In genomic region chr16:93938400-93938846, GRCm38 (mm10) we compare ENCODE assay signal across 8 mouse cellular contexts. TPM values are rescaled to one million over a fixed set of nuclear protein-coding genes. Genes with fewer than 3 reads are reported as not detected.
A peak's percentile ranks its signal among the peaks of the same experiment; 100 is the strongest.
DNase-seq lines count a peak whose midpoint lies in the region; ATAC-seq and TF ChIP-seq lines count a peak whose summit lies in the region.

No protein-coding gene starts in this region.

- no peak overlapping the region for H3K27ac ChIP-seq in embryonic fibroblast, embryonic 13.5 days (ENCODE audit: insufficient read depth, low read length)

- peak; percentile 56 for DNase-seq in MEL-GATA-1-ER (ENCODE audit: extremely low read depth, low read depth)
- DNase-seq in brain, adult 2 months (ENCODE audit: low read depth, low spot score) = peak; percentile 86
- DNase-seq in heart, postnatal 4 days = peak; percentile 83
- DNase-seq in layer of hippocampus, postnatal 36 days = peak; percentile 61 to 76
- DNase-seq in lung, postnatal 4 days = peak; percentile 38 to 73
- DNase-seq in right cerebral cortex, postnatal 10 days (ENCODE audit: low spot score in 2 of 2) = peak; percentile 56 to 86

- TF ChIP-seq CTCF in embryonic fibroblast, embryonic 13.5 days (IDR thresholded peaks at IDR 0.05; ENCODE audit: borderline replicate concordance, insufficient read depth, low read length) = peak; percentile 57; the same call in 1 of the 2 replicates

- TF ChIP-seq POLR2A in embryonic fibroblast, embryonic 13.5 days (IDR thresholded peaks at IDR 0.05; ENCODE audit: low read depth, low read length) = no peak

- peak overlapping the region; percentile 31; the same call in 1 of the 2 replicates for H3K4me3 ChIP-seq in embryonic fibroblast, embryonic 13.5 days (ENCODE audit: insufficient read depth, low read length)

- H3K4me1 ChIP-seq in embryonic fibroblast, embryonic 13.5 days (ENCODE audit: control insufficient read depth, insufficient read depth, low read length) = no peaks in the 10 kb centered on the region

- no peak for ATAC-seq in monocyte, adult 5-6 weeks (replicated peaks; ENCODE audit: insufficient number of reproducible peaks, low FRiP score, low TSS enrichment, poor library complexity, severe bottlenecking)

RNA-seq across cellular contexts. Expression of gene Chaf1b, which starts 54.7 kb away (rescaled TPM):
- 15.0 and 19.3 TPM in 2 replicates for polyA plus RNA-seq in embryonic fibroblast, embryonic 13.5 days (2011; ENCODE audit: insufficient read length, low read depth, missing spikeins)
- 10 to 100 TPM; 22.8 to 25.2 TPM for total RNA-seq in heart, postnatal 4 days (2021)
- under 1 TPM; 0.47 to 0.53 TPM for total RNA-seq in layer of hippocampus, postnatal 36 days (2021)
- total RNA-seq in monocyte, adult 5-6 weeks (2017) = 3.7 to 6.2 TPM (median 5.7 TPM) in 3 replicates
